Comparison of ENCODE assay signal across 10 mouse cellular contexts in genomic region chr13:109837453-109837852, GRCm38 (mm10).
DNase-seq lines count a peak whose midpoint lies in the region; ATAC-seq and TF ChIP-seq lines count a peak whose summit lies in the region.
"Had no signal": no experiment of that assay in that cellular context is flagged by ENCODE, and none has a peak within 500 bp of the region (broad histone marks: within the 10 kb centered on the region; RNA-seq: fewer than 3 reads in every experiment).

No protein-coding gene starts in this region.

- peaks cover 6% of the 10 kb centered on the region; the same call in 1 of the 2 replicates for H3K4me1 ChIP-seq in small intestine, adult 2 months (ENCODE audit: control insufficient read depth, insufficient read depth, insufficient read length, low read length)
- no peaks in the 10 kb centered on the region for H3K4me1 ChIP-seq in forebrain, embryonic 16.5 days (replicated peaks; ENCODE audit: control insufficient read depth, insufficient read depth, low read length)
- H3K4me1 ChIP-seq: midbrain, embryonic 12.5 days had no signal

- H3K9me3 ChIP-seq in forebrain, embryonic 16.5 days (ENCODE audit: control insufficient read depth, low read length) = no peaks in the 10 kb centered on the region
- H3K9me3 ChIP-seq: heart, embryonic 15.5 days; midbrain, embryonic 12.5 days had no signal

- WGBS in small intestine, adult 2 months = 18% methylated on average over 11 of the region's 11 CpGs
- 79% methylated on average over 11 of the region's 11 CpGs for WGBS in forebrain, embryonic 16.5 days

- DNase-seq in kidney, adult 9 months = peak; percentile 32
- DNase-seq in kidney, adult 18-20 months = no peak
- peak; percentile 29 for DNase-seq in brain, adult 2 months (ENCODE audit: low read depth, low spot score)
- DNase-seq in kidney, postnatal 36 days = peak; percentile 9 to 32
- DNase-seq in gastrocnemius, postnatal 36 days = no peak

- no peaks in the 10 kb centered on the region for H3K27me3 ChIP-seq in small intestine, adult 2 months (ENCODE audit: control insufficient read depth, insufficient read depth, low read length)
- H3K27me3 ChIP-seq in forebrain, embryonic 16.5 days (replicated peaks; ENCODE audit: control insufficient read depth, insufficient read depth, low read length) = no peaks in the 10 kb centered on the region
- H3K27me3 ChIP-seq: heart, embryonic 15.5 days; midbrain, embryonic 12.5 days had no signal

- ATAC-seq in forebrain, embryonic 16.5 days = no peak

- no peak overlapping the region for H3K9ac ChIP-seq in forebrain, embryonic 16.5 days (replicated peaks; ENCODE audit: low read depth, low read length)
- H3K9ac ChIP-seq: heart, embryonic 15.5 days; midbrain, embryonic 12.5 days had no signal

- H3K4me2 ChIP-seq in forebrain, embryonic 16.5 days (ENCODE audit: low read length) = no peak overlapping the region
- H3K4me2 ChIP-seq: heart, embryonic 15.5 days; midbrain, embryonic 12.5 days had no signal

- no peak for TF ChIP-seq CTCF in small intestine, adult 2 months (IDR thresholded peaks at IDR 0.05; ENCODE audit: extremely low read depth, insufficient read length, insufficient replicate concordance, low read depth, low read length)

- H3K27ac ChIP-seq in small intestine, adult 2 months (ENCODE audit: insufficient read depth, low read depth, low read length) = 0 out of 2 replicates have a peak overlapping the region, but pooled peaks have one; percentile 18
- no peak overlapping the region for H3K27ac ChIP-seq in forebrain, embryonic 16.5 days (ENCODE audit: low read length)
- H3K27ac ChIP-seq: heart, embryonic 15.5 days; left cerebral cortex, adult 2 months; midbrain, embryonic 12.5 days had no signal

- no peak for TF ChIP-seq POLR2A in small intestine, adult 2 months (IDR thresholded peaks at IDR 0.05; ENCODE audit: low read depth, low read length)

- no peaks in the 10 kb centered on the region for H3K36me3 ChIP-seq in small intestine, adult 2 months (ENCODE audit: control insufficient read depth, insufficient read depth, low read length)
- H3K36me3 ChIP-seq in forebrain, embryonic 16.5 days (ENCODE audit: control insufficient read depth, insufficient read depth) = no peaks in the 10 kb centered on the region
- H3K36me3 ChIP-seq: heart, embryonic 15.5 days; midbrain, embryonic 12.5 days had no signal

- no peak overlapping the region for H3K4me3 ChIP-seq in small intestine, adult 2 months (ENCODE audit: low read depth, low read length)
- H3K4me3 ChIP-seq in forebrain, embryonic 16.5 days (replicated peaks; ENCODE audit: low read length) = no peak overlapping the region
- H3K4me3 ChIP-seq: heart, embryonic 15.5 days; left cerebral cortex, adult 2 months; midbrain, embryonic 12.5 days had no signal

- intact Hi-C loops in gastrocnemius, postnatal 36 days (cut with DNase I) = no loop called here

Comparison
In these comparisons a context has a peak if more than half of its experiments do, and no peak if none do; other contexts are left out.
1. DNase-seq: peak in kidney, adult 9 months (single experiment), brain, adult 2 months (single experiment) and kidney, postnatal 36 days (2 of 2); none in kidney, adult 18-20 months (single experiment) and gastrocnemius, postnatal 36 days (0 of 2).